Mouse (Mus musculus): ENCODE measurements around the gene Sptbn1.

GRCm38 (mm10) chr11:30236681-30237242, 31.2 kb downstream of the Sptbn1 start:
- no peak for TF ChIP-seq CTCF (IDR thresholded peaks at IDR 0.05; ENCODE audit: extremely low read depth, insufficient read depth, insufficient read length, insufficient replicate concordance)
- no peak for TF ChIP-seq POLR2A (IDR thresholded peaks at IDR 0.05; ENCODE audit: low read depth, low read length)

Data from spleen, adult 2 months (tissue).